Mouse (Mus musculus) testis, postnatal 10 days (tissue): ENCODE data around the gene Hipk4.
"Not testable (repeated sequence)": the region's sequence is repeated elsewhere in the genome, so short reads cannot be mapped to it uniquely, and the experiment has no call there.

Source experiments
- DNase-seq: peaks from one replicate; pipeline ENCODE4 v3.0.0; 2021; ENCODE audit warnings: low spot score

The Hipk4 gene

DNA sequence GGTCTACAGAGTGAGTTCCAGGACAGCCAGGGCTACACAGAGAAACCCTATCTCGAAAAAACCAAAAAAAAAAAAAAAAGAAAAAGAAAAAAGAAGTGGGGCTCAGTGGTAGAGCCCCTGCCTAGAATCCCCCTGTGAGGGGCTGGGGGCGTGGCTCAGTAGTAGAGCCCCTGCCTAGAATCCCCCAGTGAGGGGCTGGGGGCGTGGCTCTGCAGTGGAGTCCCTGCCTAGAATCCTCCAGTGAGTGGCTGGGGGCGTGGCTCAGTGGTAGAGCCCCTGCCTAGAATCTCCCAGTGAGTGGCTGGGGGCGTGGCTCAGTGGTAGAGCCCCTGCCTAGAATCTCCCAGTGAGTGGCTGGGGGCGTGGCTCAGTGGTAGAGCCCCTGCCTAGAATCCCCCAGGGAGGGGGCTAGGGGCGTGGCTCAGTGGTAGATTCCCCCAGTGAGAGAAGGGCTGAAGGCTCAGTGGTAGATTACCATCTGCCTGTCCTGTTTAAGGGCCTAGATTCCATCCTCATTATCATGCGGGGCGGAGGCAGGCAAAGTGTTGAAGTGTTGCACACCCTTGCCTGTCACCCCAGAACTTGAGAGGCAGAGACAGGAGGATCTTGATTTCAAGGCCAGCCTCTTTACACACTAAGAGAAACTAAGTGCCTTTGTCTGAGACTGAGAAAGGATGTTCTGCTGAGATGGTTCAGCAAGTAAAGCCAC is 28.3 kb upstream of the Hipk4 start:
- not testable (repeated sequence) for DNase-seq

- no peak for DNase-seq
Observed at GRCm38 (mm10) chr7:27499036-27499435, 24.0 kb upstream of the Hipk4 start, which contains the start of gene Prx. Prx (plus strand) TSS chr7:27499324.

GRCm38 (mm10) chr7:27501620-27502019 is 21.4 kb upstream of the Hipk4 start:
- no peak for DNase-seq

DNA sequence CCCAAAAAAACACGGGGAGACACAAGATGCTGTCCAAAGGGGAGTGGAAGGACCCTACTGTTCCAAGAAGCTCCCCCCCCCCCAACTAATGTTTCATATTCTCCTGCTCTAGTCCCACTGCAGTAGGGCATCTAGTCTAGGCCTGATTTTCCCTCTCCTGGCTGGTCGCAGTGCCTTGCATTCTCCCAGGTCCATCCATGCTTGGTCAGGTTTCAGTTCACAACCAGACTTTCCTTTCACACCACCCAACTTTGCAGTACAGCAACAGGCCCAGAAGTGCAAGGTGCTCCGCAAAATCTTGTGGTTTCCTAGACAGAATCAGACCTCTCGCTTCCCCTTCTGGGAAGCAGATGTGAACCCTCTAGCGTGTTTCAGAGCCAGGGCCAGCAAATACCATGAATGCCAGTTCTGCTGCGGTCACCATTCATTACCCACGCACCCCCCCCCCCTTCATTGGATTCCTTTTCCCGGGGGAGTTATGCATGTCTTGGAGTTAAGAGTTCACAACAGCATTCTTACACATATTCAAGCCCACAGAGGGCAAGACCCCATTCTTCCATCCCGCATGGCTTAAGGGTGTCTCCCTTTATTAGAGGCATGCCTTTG is 16.2 kb upstream of the Hipk4 start:
- DNase-seq: no peak

- peak; percentile 100 for DNase-seq
Observed at GRCm38 (mm10) chr7:27507711-27508647, 15.1 kb upstream of the Hipk4 start.

DNA sequence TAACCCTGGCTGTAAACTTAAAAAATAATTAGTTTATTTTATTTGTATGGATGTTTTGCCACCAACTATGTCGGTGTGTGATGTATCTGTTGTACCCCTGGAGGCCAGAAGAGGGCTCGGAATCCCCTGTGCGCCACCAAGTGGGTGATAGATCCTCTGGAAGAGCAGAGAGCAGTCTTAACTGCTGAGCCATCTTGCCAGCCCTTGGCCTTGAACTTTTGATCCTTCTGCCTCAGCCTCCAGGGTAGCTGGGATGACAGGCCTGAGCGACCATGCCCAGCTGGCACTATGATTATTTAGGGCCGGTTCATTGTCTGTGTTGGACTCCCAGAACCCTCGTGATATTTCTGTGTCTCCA is 14.4 kb upstream of the Hipk4 start:
- DNase-seq: peak; percentile 75

DNA sequence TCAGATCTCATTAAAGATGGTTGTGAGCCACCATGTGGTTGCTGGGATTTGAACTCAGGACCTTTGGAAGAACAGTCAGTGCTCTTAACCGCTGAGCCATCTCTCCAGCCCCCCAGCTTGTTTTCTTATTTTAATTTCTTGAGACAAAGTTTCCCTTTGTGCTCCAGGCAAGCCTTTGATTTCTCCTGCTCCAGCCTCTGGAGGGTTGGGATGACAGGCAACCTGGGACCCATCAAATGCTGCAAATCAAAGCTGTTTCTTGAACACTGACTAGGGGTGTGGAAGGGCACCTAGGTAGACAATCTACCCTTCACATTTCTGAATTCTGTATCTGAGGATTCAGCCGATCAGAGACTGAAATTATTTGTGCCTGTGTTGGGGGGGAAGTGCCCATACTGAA is 12.3 kb upstream of the Hipk4 start:
- no peak for DNase-seq

GRCm38 (mm10) chr7:27514961-27515360 is 8.1 kb upstream of the Hipk4 start:
- no peak for DNase-seq

DNA sequence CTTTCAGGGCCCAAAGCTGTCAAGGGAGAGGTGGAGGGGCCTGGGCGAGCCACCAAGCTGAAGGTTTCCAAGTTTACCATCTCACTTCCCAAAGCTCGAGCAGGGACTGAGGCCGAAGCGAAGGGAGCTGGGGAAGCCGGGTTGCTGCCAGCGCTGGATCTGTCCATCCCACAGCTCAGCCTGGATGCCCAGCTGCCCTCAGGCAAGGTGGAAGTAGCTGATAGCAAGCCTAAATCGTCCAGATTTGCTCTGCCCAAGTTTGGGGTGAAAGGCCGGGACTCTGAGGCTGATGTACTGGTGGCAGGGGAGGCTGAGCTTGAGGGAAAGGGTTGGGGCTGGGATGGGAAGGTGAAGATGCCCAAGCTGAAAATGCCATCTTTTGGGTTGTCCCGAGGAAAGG is 4.8 kb upstream of the Hipk4 start:
- no peak for DNase-seq

DNA sequence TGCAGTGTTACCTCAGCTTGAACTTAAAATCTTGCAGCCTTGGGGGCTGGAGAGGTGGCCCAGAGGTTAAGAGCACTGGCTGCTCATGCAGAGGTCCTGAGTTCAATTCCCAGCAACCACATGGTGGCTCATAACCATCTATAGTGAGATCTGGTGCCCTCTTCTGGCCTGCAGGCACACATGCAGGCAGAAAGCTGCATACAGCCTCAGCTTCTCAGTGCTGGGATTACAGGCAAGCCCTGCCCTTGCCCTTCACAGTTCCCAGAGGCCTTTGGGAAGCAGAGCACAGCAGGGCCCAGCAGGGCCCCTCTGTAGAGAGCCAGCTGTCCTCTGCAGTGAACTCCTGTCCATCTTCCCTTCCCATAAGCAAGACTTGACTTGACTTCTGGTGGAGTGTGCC is 3.0 kb upstream of the Hipk4 start:
- DNase-seq: no peak

DNA sequence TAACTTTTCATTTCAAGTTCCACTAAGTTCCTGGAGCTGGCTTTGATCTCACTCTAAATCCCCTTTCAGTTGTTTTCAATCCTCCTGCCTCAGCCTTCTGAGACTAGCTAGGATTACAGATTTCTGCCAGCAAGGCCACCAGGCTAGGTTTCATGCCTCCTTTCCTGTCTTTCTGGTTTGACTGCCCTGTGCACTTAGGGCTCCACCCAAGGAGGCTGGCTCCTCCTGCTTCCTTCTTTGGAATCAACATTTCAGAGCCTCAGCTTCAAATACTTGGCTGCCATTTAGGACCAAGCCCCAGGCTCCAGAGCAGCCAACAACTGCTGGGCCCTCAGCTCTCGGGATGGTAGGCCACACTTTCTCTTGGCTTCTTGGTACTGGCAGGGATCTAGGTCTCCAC is 2.5 kb upstream of the Hipk4 start:
- no peak for DNase-seq

DNA sequence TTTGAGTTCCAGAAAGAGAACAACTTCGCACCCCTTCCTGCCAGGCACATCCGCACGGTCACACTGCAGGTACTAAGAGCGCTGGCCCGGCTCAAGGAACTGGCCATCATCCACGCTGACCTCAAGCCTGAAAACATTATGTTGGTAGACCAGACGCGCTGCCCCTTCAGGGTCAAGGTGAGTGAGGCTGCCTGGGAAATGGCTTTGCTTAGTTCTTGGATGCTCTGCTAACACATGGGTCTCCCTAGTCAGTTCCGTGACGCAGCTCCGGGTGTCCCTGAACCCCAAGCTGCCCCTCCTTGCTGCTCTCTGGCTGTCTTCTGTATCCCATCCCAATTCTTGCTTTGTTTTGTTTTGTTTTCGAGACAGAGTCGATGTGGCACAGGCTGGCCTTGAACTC is 738 bp downstream of the Hipk4 start:
- DNase-seq: no peak

- DNase-seq: peak; percentile 87
Observed at GRCm38 (mm10) chr7:27526039-27526827, 3.2 kb downstream of the Hipk4 start.

- DNase-seq: no peak
Observed at GRCm38 (mm10) chr7:27529070-27529469, 6.0 kb downstream of the Hipk4 start.

DNA sequence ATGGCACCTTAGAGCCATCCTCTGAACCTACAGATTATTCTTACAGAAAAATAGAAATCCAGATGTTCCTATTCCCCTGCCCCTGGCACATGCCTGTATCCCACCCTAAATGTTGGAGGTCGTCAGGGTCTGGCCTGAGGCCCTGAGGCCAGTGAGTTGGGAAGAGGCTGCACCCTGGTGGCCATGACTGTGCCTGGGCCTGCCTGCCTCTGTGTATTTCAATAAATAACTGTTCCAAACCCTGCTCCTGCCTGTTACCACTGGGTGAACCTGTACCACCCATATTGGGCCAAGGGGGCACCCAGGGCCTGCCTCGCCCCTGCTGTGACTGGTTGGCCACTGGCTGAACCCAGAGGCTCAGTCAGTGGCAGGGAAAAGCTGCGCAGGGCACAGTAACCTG is 7.9 kb downstream of the Hipk4 start:
- no peak for DNase-seq

DNA sequence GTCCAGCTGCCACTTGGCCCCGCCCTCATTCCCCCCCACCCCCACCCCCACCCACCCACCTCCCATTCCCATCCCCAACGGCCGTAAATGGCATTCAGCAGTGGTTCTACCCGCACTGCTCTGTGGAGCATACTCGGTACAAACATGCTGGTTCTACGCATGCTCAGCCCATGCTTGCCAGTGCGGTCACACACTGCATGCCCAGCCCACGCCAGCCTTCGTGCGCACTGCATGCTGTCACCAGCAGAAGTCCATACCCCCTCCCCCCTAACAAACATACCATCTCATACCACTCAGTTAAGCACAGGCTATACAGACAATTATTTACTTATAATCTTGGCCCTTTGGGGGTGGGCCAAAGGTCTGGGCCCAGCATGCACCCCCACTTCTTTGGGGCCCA is 8.6 kb downstream of the Hipk4 start:
- no peak for DNase-seq

DNA sequence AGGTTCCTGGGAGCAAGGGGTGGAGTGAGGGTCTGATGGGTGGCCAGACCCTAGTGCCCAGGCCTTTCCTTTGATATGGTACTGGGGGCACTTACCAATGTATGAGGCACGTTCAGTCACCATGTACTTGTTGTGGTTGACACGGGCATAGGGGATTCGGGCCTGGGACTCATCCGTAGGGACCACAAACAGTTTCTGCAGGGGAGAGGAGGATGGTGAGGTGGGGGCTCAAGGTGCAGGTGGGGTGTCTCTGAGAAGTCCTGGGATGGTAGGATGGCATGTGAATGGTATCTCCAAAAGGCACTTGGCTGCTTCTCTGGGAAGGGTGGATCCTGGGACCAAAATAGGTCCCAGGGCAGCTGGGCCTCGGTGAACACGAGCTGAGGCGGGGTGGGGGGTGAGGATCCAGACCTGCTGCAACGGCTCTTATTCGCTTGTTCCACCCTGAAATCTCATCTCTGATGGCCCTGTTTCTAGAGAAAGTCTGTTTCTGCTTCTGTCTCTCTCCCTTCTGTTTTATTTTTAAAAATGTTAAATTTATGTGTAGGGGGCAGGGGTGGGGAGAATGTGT is 9.5 kb downstream of the Hipk4 start:
- DNase-seq: no peak

- DNase-seq: no peak
Observed at GRCm38 (mm10) chr7:27535386-27535785, 12.3 kb downstream of the Hipk4 start.

- DNase-seq: no peak
Observed at GRCm38 (mm10) chr7:27536618-27537017, 13.6 kb downstream of the Hipk4 start.

- DNase-seq: no peak
Observed at GRCm38 (mm10) chr7:27537998-27538397, 14.9 kb downstream of the Hipk4 start.

DNA sequence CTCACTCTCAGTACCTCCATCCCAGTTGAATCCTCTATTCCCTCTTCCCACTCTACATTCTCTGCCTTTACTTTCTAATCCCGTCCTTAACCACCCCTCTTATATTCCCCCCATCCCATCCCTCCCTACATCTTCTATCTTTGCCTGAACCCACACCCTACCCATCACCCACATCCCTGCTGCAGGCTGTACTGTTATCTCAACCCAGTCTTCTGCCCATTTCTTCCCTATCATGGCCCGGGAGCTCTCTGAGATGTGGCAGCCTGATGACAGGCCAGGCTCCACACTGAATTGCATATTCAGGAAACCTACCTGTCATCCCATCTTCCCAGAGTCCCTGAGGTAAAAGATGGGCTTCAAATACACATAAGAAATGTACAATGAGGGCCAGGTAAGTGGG is 15.7 kb downstream of the Hipk4 start:
- no peak for DNase-seq

DNA sequence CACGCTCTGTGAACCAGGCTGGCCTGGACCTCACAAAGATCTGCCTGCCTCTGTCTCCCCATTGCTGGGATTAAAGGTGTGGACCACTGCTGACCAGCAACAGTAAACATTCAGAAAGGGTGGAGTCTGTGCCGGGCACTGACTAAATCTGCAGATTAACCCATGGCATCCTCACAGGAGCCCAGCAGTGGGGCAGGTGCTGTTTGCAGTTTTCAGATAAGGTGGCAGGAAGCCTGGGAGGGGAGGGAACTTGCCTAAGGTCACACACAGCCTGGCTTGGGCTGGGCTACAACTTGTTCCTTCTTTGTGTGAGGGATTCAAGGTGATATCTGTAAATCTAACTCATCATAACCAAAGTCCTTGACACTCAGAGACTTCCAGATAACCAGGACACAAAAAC is 17.5 kb downstream of the Hipk4 start:
- no peak for DNase-seq
